Mouse (Mus musculus): ENCODE results near the gene Cd2.

DNA sequence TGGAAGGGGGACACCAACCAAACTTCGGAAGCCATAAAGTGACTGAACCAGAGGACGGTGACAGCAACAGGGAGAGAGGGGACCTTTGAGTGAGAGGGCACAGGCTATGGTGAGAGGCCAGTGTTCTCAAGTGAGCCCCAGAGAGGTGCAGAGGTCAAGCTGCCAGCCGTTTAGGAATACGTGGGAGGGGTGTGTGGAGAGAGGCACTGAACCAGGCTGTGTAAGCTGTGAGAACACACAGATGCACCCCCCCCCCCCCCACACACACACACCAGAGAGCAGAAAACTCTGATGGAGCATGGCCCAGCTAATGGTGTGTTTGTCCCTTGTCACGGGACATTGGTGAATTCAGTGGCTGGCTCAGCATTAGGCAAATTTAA, 58.2 kb downstream of the Cd2 start:
- no peak for TF ChIP-seq POLR2A (IDR thresholded peaks at IDR 0.05; ENCODE audit: borderline replicate concordance, low read depth, low read length)
- TF ChIP-seq CTCF (IDR thresholded peaks at IDR 0.05; ENCODE audit: low read depth, low read length): no peak
